Mouse (Mus musculus): ENCODE measurements at regions not wholly inside any gene's neighbourhood (a gene's known extent, or its start where the extent isn't known, plus 50 kb on each side); places are given as distances from the start of the nearest gene placed in this dataset.
A peak's percentile ranks its signal among the peaks of the same experiment; 100 is the strongest.
"Not testable (repeated sequence)": the region's sequence is repeated elsewhere in the genome, so short reads cannot be mapped to it uniquely, and the experiment has no call there.

- peak; percentile 6 to 18 for DNase-seq
Measured at GRCm38 (mm10) chr11:56505068-56505467, 464.3 kb upstream of the Nmur2 start.

DNA sequence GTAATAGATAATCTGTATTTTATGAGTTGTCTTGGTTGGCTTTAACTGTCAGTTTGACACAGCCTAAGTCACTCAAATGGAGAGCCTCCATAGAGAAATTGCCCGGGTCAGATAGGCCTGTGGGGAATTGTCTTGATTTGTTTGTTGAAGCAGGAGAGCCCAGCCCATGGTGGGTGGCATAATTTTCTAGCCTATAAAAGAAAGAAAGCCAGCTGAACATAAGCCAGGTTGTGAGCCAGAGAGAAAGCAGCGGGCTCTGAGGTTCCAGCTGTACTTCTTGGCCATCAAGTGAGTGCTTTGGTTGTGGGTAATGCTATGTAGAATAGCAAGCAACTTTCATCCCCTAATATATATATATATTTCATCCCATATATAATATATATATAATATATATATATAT is 474.1 kb upstream of the Nmur2 start:
- DNase-seq: no peak

DNA sequence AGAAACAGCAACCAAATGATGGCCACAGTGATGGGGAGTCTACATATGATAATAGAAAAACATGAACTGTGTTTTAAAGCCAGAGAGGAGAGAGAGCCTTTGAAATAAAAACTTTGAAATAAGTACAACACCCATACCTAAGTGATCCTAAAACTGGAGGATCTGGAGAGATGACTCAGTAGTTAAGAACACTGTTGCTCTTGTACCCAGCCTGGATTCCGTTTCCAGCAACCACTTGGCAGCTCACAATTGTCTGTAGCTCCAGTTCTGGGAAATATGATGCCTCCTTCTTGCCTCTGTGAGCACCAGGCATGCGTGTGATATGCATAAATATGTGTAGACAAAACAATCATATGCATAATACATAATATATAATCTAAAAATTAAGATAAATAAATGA is 477.7 kb upstream of the Nmur2 start:
- no peak for DNase-seq

- no peak for DNase-seq
Measured at GRCm38 (mm10) chr11:56550736-56551135, 460.5 kb upstream of the Gria1 start.

DNA sequence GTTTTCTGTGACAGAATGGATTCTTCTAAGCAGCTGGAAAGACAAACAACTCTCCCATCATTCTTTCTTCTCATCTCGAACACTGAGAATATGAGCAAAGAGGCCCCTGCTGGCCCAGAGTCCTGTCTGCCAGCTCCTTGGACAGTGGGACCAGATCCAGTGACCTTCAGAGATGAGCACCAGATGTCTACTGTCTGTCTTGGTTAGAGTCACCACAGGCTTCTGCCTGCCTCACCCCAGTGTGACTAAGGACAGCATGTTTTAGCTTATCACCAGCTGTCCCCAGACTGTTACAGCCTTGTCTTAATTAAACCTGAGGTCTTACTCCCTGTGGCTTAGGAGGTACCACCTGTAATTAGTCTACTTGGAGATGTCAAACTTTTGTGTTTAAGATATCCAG is 454.9 kb upstream of the Gria1 start:
- no peak for DNase-seq

- DNase-seq: no peak
Measured at GRCm38 (mm10) chr11:56580028-56580427, 431.2 kb upstream of the Gria1 start.

DNA sequence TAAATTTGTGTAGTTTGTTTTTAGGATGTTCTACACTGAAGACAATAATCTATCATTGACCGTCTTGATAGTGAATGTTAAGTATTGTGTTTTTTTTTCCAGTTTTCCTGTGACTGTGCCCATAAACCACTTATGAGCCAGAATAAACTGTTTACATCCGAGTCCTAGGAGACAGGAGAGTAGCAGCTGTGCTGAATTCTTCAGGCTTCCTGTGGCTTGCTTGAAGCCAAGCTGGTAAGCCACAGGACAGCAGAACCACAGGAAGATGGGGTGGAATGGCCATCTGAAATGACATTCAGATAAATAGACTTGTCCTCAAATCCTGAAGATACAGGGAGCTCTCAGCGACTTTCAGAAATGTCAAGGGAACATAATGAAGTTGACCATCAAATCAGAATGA is 428.1 kb upstream of the Gria1 start:
- DNase-seq: no peak

DNA sequence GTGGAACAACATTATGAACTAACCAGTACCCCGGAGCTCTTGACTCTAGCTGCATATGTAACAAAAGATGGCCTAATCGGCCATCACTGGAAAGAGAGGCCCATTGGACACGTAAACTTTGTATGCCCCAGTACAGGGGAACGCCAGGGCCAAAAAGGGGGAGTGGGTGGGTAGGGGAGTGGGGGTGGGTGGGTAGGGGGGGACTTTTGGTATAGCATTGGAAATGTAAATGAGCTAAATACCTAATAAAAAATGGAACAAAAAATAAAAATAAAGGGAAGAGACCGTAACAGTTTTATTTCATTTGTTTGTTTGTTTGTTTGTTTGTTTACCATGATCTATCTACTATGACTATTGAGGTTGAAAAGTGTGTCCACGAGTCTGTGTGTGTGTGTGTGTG is 417.8 kb upstream of the Gria1 start:
- DNase-seq: not testable (repeated sequence)

DNA sequence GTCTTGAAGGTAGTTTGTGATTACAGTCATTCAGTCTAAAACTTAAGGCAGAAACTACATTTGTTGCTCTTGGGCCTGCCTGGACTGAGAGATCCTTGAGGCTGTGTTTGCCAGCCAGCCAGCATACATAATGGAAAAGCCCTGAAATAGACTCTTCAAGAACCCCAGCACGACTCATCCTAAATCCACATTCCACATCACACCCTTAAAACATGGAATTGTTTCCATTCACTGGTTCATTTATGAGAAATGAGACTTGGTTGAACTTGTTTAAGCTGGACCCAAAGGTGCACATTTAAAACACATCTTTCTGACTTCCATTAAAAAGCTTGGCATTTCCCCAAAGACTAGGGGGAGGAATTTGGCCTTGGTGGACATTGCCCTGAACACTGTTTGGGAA is 407.4 kb upstream of the Gria1 start:
- no peak for DNase-seq

- DNase-seq: no peak
Measured at GRCm38 (mm10) chr11:56627659-56628058, 383.5 kb upstream of the Gria1 start.

- DNase-seq: no peak
Measured at GRCm38 (mm10) chr11:56633445-56633844, 377.7 kb upstream of the Gria1 start.

DNA sequence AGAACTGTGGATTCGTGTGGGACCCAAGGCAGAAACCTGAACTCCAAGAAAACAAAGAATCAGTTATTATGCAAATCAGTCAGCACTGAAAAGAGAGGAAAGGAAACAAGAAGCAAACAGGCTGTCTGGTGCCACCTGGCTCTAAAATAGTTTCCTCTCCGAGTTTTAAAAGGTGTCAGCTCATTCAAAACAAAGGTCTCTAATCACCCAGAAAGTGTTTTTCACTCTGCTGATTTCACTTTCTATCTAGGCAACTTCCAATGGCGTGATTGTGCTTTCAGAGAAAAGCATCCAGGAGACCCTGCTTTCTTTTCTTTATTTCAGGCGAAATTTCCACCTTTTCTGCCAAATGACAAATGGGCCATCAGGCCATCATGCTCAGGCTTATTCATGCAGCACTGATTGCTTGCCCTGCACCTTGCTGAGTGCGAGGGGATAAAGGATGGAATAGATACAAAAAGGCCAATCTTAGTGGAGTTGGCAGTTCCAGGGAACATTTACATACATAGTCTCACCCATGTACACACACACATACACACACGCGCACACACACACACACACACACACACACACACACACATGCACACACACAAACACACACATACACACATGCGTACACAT is 374.5 kb upstream of the Gria1 start:
- DNase-seq: no peak

- no peak for DNase-seq
Measured at GRCm38 (mm10) chr11:56641716-56642115, 369.5 kb upstream of the Gria1 start.

All from adrenal gland, postnatal 36 days (tissue).